In genomic region chr4:129086078-129086477, GRCm38 (mm10) we compare ENCODE assay signal across 8 mouse cellular contexts. TPM values are rescaled to one million over a fixed set of nuclear protein-coding genes. Genes with fewer than 3 reads are reported as not detected.
A peak's percentile ranks its signal among the peaks of the same experiment; 100 is the strongest.
DNase-seq lines count a peak whose midpoint lies in the region; ATAC-seq and TF ChIP-seq lines count a peak whose summit lies in the region.

No protein-coding gene starts in this region.

- ATAC-seq in liver, embryonic 12.5 days = no peak
- ATAC-seq in embryonic facial prominence, embryonic 11.5 days (replicated peaks; ENCODE audit: insufficient number of reproducible peaks, low FRiP score, low TSS enrichment, low read depth) = no peak
- no peak for ATAC-seq in hindbrain, embryonic 11.5 days (ENCODE audit: low FRiP score)

- TF ChIP-seq POLR2A in liver, adult 2 months (IDR thresholded peaks at IDR 0.05; ENCODE audit: extremely low read depth, insufficient read depth, low read length) = no peak

- H3K27ac ChIP-seq in liver, adult 2 months (replicated peaks; ENCODE audit: insufficient read depth, low read depth, low read length) = no peak overlapping the region
- H3K27ac ChIP-seq in liver, embryonic 12.5 days = no peak overlapping the region
- H3K27ac ChIP-seq in embryonic facial prominence, embryonic 11.5 days (replicated peaks; ENCODE audit: low read depth, low read length) = no peak overlapping the region
- H3K27ac ChIP-seq in hindbrain, embryonic 11.5 days (ENCODE audit: low read depth, low read length) = no peak overlapping the region

- H3K9ac ChIP-seq in liver, adult 2 months (ENCODE audit: low read depth, low read length) = no peak overlapping the region
- H3K9ac ChIP-seq in liver, embryonic 12.5 days = no peak overlapping the region
- H3K9ac ChIP-seq in embryonic facial prominence, embryonic 11.5 days (replicated peaks; ENCODE audit: low read length) = no peak overlapping the region
- no peak overlapping the region for H3K9ac ChIP-seq in hindbrain, embryonic 11.5 days (ENCODE audit: low read depth, low read length)

- H3K79me2 ChIP-seq in liver, adult 2 months (ENCODE audit: control insufficient read depth, insufficient read depth, low read length) = no peaks in the 10 kb centered on the region

- no peaks in the 10 kb centered on the region for H3K4me1 ChIP-seq in liver, adult 2 months (ENCODE audit: control insufficient read depth, insufficient read depth, low read length)
- H3K4me1 ChIP-seq in liver, embryonic 12.5 days = no peaks in the 10 kb centered on the region
- H3K4me1 ChIP-seq in embryonic facial prominence, embryonic 11.5 days (ENCODE audit: control insufficient read depth, insufficient read depth, low read length) = no peaks in the 10 kb centered on the region
- H3K4me1 ChIP-seq in hindbrain, embryonic 11.5 days (replicated peaks; ENCODE audit: control insufficient read depth, insufficient read depth, low read length) = no peaks in the 10 kb centered on the region

- no peak overlapping the region for H3K4me3 ChIP-seq in liver, adult 2 months (ENCODE audit: insufficient read depth, low read depth, low read length)
- no peak overlapping the region for H3K4me3 ChIP-seq in liver, embryonic 12.5 days
- no peak overlapping the region for H3K4me3 ChIP-seq in embryonic facial prominence, embryonic 11.5 days (ENCODE audit: low read depth, low read length)
- H3K4me3 ChIP-seq in hindbrain, embryonic 11.5 days (ENCODE audit: low read depth, low read length) = no peak overlapping the region

- DNase-seq in liver, adult 2 months (ENCODE audit: extremely low read depth, low read depth, low spot score) = peak; percentile 48
- DNase-seq in adrenal gland, postnatal 25 days = peak; percentile 59
- DNase-seq in embryonic facial prominence, embryonic 11.5 days (ENCODE audit: low spot score) = peak; percentile 88
- DNase-seq in hindbrain, embryonic 11.5 days (ENCODE audit: low spot score) = peak; percentile 87
- DNase-seq in layer of hippocampus, postnatal 10 days (ENCODE audit: low spot score in 2 of 2) = peak; percentile 77 to 81
- DNase-seq in mesoderm, embryonic 11.5 days (ENCODE audit: low read depth, low spot score) = peak; percentile 84
- peak; percentile 68 to 81 for DNase-seq in spleen, postnatal 10 days (ENCODE audit: low spot score in 2 of 2)

- H3K36me3 ChIP-seq in liver, adult 2 months (ENCODE audit: control insufficient read depth, insufficient read depth, low read length) = peaks cover 9% of the 10 kb centered on the region; the same call in 1 of the 2 replicates
- H3K36me3 ChIP-seq in liver, embryonic 12.5 days = peaks cover 42% of the 10 kb centered on the region
- H3K36me3 ChIP-seq in embryonic facial prominence, embryonic 11.5 days (replicated peaks; ENCODE audit: control insufficient read depth, insufficient read depth, low read depth, low read length) = 0 out of 2 replicates have a peak, but pooled peaks cover 5% of the 10 kb centered on the region
- no peaks in the 10 kb centered on the region for H3K36me3 ChIP-seq in hindbrain, embryonic 11.5 days (ENCODE audit: control insufficient read depth, insufficient read depth, low read length)

- H3K9me3 ChIP-seq in liver, embryonic 12.5 days (replicated peaks) = no peaks in the 10 kb centered on the region
- no peaks in the 10 kb centered on the region for H3K9me3 ChIP-seq in embryonic facial prominence, embryonic 11.5 days (replicated peaks; ENCODE audit: control insufficient read depth, low read length)
- no peaks in the 10 kb centered on the region for H3K9me3 ChIP-seq in hindbrain, embryonic 11.5 days (ENCODE audit: control insufficient read depth, low read length)

- TF ChIP-seq CTCF in liver, adult 2 months (IDR thresholded peaks at IDR 0.05; ENCODE audit: low read depth, low read length) = peak; percentile 59

- no peak overlapping the region for H3K4me2 ChIP-seq in liver, embryonic 12.5 days
- no peak overlapping the region for H3K4me2 ChIP-seq in embryonic facial prominence, embryonic 11.5 days (ENCODE audit: low read depth, low read length)
- H3K4me2 ChIP-seq in hindbrain, embryonic 11.5 days (replicated peaks; ENCODE audit: low read depth, low read length) = no peak overlapping the region

- WGBS in liver, adult 2 months = 39% methylated on average over 8 of the region's 8 CpGs
- 24% methylated on average over 8 of the region's 8 CpGs for WGBS in liver, embryonic 12.5 days (ENCODE audit: insufficient replicate concordance)
- WGBS in embryonic facial prominence, embryonic 11.5 days = 26% methylated on average over 8 of the region's 8 CpGs
- 27% methylated on average over 8 of the region's 8 CpGs for WGBS in hindbrain, embryonic 11.5 days

- no peaks in the 10 kb centered on the region for H3K27me3 ChIP-seq in liver, adult 2 months (ENCODE audit: control insufficient read depth, insufficient read depth, low read length)
- H3K27me3 ChIP-seq in liver, embryonic 12.5 days (replicated peaks) = peaks cover 15% of the 10 kb centered on the region; the same call in 1 of the 2 replicates
- H3K27me3 ChIP-seq in embryonic facial prominence, embryonic 11.5 days (ENCODE audit: control insufficient read depth, insufficient read depth, low read length) = no peaks in the 10 kb centered on the region
- H3K27me3 ChIP-seq in hindbrain, embryonic 11.5 days (ENCODE audit: control insufficient read depth, insufficient read depth, low read length) = no peaks in the 10 kb centered on the region

RNA-seq across cellular contexts. Expression of gene Tmem54, which starts 19.3 kb away (rescaled TPM):
- 0.13 TPM in 1 of 2 replicates, not detected in the other for total RNA-seq in liver, adult 2 months (2014; rRNA removed)
- polyA plus RNA-seq in liver, adult 2 months (2012; rRNA removed) = 0.37 and 0.65 TPM in 2 replicates
- polyA plus RNA-seq in liver, embryonic 12.5 days (2016; fragmentation: Nextera tagmentation; extraction: Ambion mirVana) = 1.9 and 2.0 TPM in 2 replicates
- not detected in 2 replicates for total RNA-seq in adrenal gland, postnatal 25 days (2021)
- polyA plus RNA-seq in embryonic facial prominence, embryonic 11.5 days (2014; fragmentation: Nextera tagmentation; extraction: Ambion mirVana) = 6.3 and 6.4 TPM in 2 replicates
- 0.96 and 1.4 TPM in 2 replicates for polyA plus RNA-seq in hindbrain, embryonic 11.5 days (2014; fragmentation: Nextera tagmentation; extraction: Ambion mirVana)
- not detected for total RNA-seq in layer of hippocampus, postnatal 10 days (2021)

RNA-seq across cellular contexts. Expression of gene Rnf19b, which starts 28.0 kb away (rescaled TPM):
- 35.0 and 46.2 TPM in 2 replicates for total RNA-seq in liver, adult 2 months (2014; rRNA removed)
- 44.0 and 49.1 TPM in 2 replicates for polyA plus RNA-seq in liver, adult 2 months (2012; rRNA removed)
- polyA plus RNA-seq in liver, embryonic 12.5 days (2016; fragmentation: Nextera tagmentation; extraction: Ambion mirVana) = 7.1 TPM in 2 replicates
- 20.5 and 29.8 TPM in 2 replicates for total RNA-seq in adrenal gland, postnatal 25 days (2021)
- polyA plus RNA-seq in embryonic facial prominence, embryonic 11.5 days (2014; fragmentation: Nextera tagmentation; extraction: Ambion mirVana) = 9.0 and 10.3 TPM in 2 replicates
- 10.7 and 11.1 TPM in 2 replicates for polyA plus RNA-seq in hindbrain, embryonic 11.5 days (2014; fragmentation: Nextera tagmentation; extraction: Ambion mirVana)
- 10 to 100 TPM; 64.5 to 68.8 TPM for total RNA-seq in layer of hippocampus, postnatal 10 days (2021)

RNA-seq across cellular contexts. Expression of gene Hpca, which starts 35.8 kb away (rescaled TPM):
- total RNA-seq in liver, adult 2 months (2014; rRNA removed) = 0.18 and 0.47 TPM in 2 replicates
- polyA plus RNA-seq in liver, adult 2 months (2012; rRNA removed) = 0.23 and 0.27 TPM in 2 replicates
- polyA plus RNA-seq in liver, embryonic 12.5 days (2016; fragmentation: Nextera tagmentation; extraction: Ambion mirVana) = 1.9 and 2.3 TPM in 2 replicates
- 0.81 and 1.2 TPM in 2 replicates for total RNA-seq in adrenal gland, postnatal 25 days (2021)
- 3.1 and 3.5 TPM in 2 replicates for polyA plus RNA-seq in embryonic facial prominence, embryonic 11.5 days (2014; fragmentation: Nextera tagmentation; extraction: Ambion mirVana)
- 2.3 and 2.6 TPM in 2 replicates for polyA plus RNA-seq in hindbrain, embryonic 11.5 days (2014; fragmentation: Nextera tagmentation; extraction: Ambion mirVana)
- 100 to 1,000 TPM; 910 to 956 TPM for total RNA-seq in layer of hippocampus, postnatal 10 days (2021)

RNA-seq across cellular contexts. Expression of gene Fndc5, which starts 50.7 kb away (rescaled TPM):
- 0.54 and 0.83 TPM in 2 replicates for total RNA-seq in liver, adult 2 months (2014; rRNA removed)
- 0.17 and 0.87 TPM in 2 replicates for polyA plus RNA-seq in liver, adult 2 months (2012; rRNA removed)
- 1.3 and 1.8 TPM in 2 replicates for polyA plus RNA-seq in liver, embryonic 12.5 days (2016; fragmentation: Nextera tagmentation; extraction: Ambion mirVana)
- total RNA-seq in adrenal gland, postnatal 25 days (2021) = 3.9 and 6.6 TPM in 2 replicates
- polyA plus RNA-seq in embryonic facial prominence, embryonic 11.5 days (2014; fragmentation: Nextera tagmentation; extraction: Ambion mirVana) = 2.8 and 3.8 TPM in 2 replicates
- 2.5 and 3.2 TPM in 2 replicates for polyA plus RNA-seq in hindbrain, embryonic 11.5 days (2014; fragmentation: Nextera tagmentation; extraction: Ambion mirVana)
- total RNA-seq in layer of hippocampus, postnatal 10 days (2021) = 10 to 100 TPM; 41.4 to 42.9 TPM
